Mouse (Mus musculus): ENCODE data around the gene E2f4.
"Not testable (repeated sequence)": the region's sequence is repeated elsewhere in the genome, so short reads cannot be mapped to it uniquely, and the experiment has no call there.

E2f4 gene

DNA sequence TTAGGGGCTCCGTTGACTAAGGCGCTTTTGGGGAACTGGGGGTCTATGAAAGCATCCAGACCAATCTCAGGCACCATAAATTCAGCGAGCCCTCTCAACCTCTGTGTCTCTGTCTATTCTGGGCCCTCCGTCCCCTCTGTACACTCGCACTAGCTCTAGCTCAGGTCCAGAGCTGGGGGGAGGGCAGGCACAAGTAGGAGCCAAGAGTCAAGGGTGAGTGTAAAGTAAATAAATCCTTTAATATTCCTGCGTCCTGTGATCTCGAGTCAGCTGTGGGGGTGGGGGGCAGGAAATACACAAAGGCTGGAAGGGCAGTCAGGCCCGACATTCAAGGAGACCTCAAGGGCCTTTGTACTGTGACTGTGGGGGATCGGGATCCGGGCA, 28.4 kb upstream of the E2f4 start:
- peak; percentile 35 for DNase-seq (ENCODE audit: low read depth)

GRCm38 (mm10) chr8:105269461-105269947, 28.0 kb upstream of the E2f4 start, which contains the start of gene Hsf4:
Hsf4 (plus strand) TSS chr8:105269801.
- peak; percentile 80 for DNase-seq (ENCODE audit: low read depth)

DNA sequence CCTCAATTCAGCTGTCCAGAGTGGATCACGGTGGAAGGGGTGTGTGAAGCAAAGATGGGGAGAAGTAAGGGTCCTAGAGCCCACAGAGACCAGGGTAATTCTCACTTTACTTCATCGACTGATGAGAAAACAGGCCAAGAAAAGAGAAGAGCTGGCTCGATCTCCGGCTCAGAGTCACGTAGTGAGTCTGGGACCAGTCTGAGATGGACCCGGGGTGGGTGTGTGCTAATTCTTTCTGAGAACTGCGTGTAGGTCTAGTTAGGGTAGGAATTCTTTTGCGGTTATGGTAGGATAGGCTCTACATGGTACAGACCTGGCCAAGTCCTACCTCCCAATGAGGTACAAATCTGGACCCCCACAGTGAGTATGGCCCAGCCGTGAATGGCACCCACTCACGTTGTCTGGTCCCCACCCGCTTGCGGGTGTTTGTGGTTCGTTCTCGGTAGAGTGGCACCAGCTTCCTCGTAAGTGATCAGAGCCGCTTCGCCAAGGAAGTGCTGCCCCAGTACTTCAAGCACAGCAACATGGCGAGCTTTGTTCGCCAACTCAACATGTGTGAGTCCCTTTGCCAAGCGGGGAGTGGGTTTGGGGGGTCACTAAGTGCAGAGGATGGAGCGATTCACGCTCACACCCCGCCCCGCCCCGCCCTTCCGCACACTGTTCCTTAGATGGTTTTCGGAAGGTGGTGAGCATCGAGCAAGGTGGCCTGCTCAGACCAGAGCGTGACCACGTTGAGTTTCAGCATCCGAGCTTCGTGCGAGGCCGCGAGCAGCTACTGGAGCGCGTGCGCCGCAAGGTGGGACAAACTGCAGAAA, 27.2 kb upstream of the E2f4 start:
- no peak for DNase-seq (ENCODE audit: low read depth)

DNA sequence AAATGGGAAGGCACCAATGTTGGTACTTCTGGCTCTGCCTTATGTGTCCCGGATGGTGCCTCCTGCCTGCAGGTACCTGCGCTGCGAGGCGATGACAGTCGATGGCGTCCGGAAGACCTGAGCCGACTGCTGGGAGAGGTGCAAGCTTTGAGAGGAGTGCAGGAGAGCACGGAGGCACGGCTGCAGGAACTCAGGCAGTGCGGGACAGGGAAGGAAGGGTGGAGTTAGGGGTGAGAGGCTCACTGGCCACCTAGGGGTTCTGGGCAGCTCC, 26.6 kb upstream of the E2f4 start:
- no peak for DNase-seq (ENCODE audit: low read depth)

DNA sequence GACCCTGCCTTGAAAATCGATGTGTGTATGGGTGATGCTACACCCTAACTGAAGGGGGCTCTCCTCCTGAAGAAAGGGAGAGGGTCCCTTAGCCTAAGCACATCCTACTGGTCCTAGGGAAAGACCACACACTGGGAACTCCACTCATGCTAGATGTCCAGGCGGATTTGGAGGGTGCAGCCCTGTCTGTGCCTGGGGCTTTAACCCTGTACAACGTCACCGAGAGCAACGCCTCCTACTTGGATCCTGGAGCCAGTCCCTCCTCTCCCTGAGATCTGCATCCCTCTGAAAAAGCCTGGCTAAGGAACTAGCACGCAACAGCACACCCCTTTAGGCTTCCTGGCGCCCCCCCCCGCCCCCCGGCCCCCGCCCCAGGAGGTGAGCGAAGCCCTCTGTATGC, 22.1 kb upstream of the E2f4 start:
- DNase-seq (ENCODE audit: low read depth), result no peak

- DNase-seq (ENCODE audit: low read depth), result no peak
Measured at GRCm38 (mm10) chr8:105275840-105276239, 21.6 kb upstream of the E2f4 start, which contains the start of gene Nol3. Nol3 (plus strand) TSS chr8:105276140.

DNA sequence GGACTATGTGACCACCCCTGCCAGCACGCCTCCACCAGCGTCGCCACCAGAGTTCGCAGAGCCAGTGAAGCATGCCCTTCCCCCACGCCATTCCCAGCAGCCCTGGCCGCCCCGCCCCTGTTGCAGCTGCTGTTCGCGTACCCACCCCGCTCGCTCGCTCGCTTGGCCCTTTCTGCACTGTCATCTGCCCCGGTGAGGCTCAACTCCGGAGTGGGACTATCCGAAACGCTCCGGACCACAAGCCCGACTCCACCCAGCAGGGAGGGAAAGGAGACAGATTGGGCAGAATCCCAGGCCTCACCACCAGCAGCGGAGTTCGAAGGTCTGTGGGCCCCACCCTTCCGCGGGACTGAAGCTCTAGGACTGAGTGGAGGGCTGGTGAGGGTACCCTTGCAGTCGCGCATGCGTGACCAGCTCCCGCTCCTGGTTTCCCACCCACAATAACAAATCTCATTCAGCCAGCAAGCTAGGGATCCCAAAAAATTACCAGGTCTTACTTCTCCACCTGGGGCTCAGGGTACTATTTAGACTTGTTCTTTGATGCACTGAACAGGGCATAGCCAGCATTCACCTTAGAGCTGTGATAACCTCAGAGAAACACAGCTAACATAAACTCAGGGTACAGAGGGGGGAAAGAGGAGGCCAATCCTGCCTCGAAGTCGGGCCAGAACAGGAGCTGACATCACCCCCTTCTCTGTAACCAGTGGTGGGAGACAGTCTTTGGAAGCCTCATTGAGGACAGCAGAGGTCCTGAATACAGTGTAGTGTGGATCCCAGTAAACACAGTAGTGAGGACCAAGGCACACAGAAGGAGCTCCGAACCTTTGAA, 21.0 kb upstream of the E2f4 start:
- no peak for DNase-seq (ENCODE audit: low read depth)

GRCm38 (mm10) chr8:105278911-105279334, 18.5 kb upstream of the E2f4 start:
- DNase-seq (ENCODE audit: low read depth), result no peak

GRCm38 (mm10) chr8:105280567-105280966, 16.9 kb upstream of the E2f4 start:
- DNase-seq (ENCODE audit: low read depth), result no peak

- no peak for DNase-seq (ENCODE audit: low read depth)
Measured at GRCm38 (mm10) chr8:105281821-105282220, 15.6 kb upstream of the E2f4 start.

- no peak for DNase-seq (ENCODE audit: low read depth)
Measured at GRCm38 (mm10) chr8:105282239-105282638, 15.2 kb upstream of the E2f4 start.

DNA sequence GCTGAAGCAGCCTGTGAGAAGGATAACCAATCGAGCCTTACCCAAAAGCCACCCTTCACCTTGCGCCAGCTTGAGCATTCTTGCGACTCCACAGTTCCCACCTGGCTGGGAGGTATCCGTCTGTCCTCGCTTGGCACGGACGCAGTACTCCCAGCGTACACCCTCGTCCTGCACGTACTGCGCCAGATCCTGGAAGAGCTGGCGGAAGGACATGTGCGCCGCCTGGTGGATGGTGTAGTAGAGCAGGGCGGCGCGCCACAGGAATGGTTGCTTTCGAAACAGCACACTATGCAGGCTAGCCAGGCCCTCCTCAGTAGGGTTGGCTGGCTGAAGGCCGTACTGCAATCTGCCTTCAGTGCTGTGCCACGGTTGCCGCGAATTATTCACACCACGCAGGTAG, 14.4 kb upstream of the E2f4 start:
- peak; percentile 56 for DNase-seq (ENCODE audit: low read depth)

DNA sequence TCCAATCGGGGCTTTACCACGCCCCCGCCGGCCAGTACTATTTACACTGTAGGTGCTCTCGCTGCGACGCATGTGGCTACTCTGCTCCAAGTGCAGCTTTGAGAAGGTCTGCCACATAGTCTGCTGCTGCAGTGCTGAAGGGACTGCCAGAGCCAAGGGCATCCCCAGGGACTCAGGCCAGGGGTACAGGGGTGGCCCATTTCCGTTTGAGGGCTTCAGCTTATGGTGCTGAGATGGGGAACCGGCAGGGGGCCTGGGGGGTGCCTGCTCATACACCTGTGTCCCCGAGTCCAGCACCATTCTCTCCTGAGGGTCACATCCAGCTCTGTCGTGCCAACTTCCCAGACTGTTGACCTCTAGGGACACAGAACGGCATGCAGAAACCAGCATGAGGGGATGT, 11.9 kb upstream of the E2f4 start:
- no peak for DNase-seq (ENCODE audit: low read depth)

- peak; percentile 33 for DNase-seq (ENCODE audit: low read depth)
Measured at GRCm38 (mm10) chr8:105286907-105287306, 10.6 kb upstream of the E2f4 start.

- peak; percentile 61 for DNase-seq (ENCODE audit: low read depth)
Measured at GRCm38 (mm10) chr8:105288231-105288630, 9.2 kb upstream of the E2f4 start.

- peak; percentile 98 for DNase-seq (ENCODE audit: low read depth)
Measured at GRCm38 (mm10) chr8:105288958-105289732, 8.3 kb upstream of the E2f4 start.

DNA sequence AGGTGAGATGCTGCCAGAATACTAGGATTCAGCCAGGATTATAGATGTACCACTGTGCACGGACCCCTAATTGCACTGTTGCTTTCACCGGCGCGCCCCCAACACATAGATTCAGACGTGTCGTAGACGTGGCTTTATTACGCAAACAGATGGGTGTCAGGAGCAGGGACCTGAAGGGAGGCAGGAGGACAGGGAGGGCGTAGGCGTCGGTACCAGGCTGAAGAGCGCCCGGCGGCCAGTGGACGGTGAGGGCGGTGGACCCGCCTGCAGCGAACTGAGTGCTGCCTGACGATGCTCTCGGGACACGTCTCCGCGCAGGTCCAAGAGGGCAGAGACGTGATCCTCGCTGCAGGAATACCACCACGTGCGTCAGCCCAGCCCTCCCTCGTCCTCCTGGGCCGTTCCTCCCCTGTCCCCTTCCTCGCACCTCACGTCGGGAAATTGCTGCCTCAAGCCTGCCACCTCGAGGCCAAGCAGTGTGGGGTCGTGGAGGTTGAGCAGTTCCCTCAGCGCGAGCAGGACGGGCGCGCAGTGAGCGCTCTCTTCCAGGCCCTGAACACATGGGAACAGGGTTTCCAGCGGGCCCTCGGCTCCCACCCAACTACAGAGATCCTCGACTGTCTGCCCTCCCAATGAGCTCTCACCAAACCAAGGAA, 7.5 kb upstream of the E2f4 start, which contains the start of gene 4931428F04Rik:
TSS of gene 4931428F04Rik (minus strand) at position 60 of the 656 bp plus-strand sequence.
- peak; percentile 33 for DNase-seq (ENCODE audit: low read depth)

DNA sequence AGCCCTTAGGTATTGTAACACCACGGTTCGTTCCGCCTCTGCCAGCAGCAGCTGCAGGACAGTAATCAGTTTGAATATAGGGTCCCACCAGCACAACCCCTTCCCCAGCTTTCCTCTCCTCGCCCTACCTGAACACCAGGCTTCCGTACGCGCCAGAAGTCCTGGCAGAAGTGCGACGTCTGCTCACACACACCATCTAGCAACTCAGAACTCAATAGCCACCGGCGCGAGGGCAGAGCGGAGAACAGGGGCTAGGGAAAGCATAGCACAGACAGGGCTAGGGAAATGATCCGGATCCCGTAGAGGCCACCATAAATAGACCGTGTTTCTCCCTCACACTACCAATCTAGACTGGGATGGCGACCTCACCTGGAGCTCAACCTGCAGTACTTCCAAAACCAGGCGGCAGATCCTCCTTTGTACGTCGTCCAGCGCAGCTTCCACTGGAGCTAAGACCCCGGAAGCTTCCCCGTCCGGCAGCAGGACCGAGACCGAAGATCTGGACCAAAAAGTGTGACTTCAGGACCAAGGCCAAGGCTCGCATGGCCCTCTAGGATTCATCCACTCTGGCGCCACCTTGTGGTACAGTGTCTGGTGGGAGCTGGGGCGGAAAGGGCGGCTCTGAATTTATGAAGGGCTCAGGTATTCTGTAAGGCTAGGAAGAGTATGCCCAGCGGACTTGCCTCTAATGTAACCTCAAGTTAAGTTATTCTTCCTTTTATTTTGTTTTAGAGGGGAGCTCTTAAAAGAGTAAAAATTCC, 6.7 kb upstream of the E2f4 start:
- peak; percentile 88 for DNase-seq (ENCODE audit: low read depth)

- DNase-seq (ENCODE audit: low read depth), result not testable (repeated sequence)
Measured at GRCm38 (mm10) chr8:105291364-105291763, 6.1 kb upstream of the E2f4 start.

- DNase-seq (ENCODE audit: low read depth), result peak; percentile 51
Measured at GRCm38 (mm10) chr8:105291802-105292201, 5.7 kb upstream of the E2f4 start.

DNA sequence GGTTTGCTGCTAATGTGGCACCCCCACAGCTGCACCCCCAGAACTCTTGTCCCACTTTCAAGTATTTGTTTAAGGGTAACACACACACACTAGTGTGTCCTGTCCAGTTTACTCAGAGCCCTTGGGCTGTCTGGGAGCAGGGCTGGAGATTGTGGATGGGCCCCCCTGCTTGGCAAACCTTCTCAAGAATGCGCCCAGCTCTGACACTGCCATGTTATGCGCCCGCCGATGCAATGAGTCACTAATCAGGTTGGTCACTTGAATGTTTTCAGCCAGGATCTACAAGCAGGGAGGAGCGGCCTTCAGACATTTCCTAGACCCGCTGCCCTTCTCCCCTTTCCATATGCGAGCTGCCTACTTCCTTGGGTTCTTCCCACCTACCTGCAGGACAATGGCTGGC, 5.0 kb upstream of the E2f4 start:
- DNase-seq (ENCODE audit: low read depth), result peak; percentile 83

Measured in NIH3T3 (cell line).